Mouse (Mus musculus) CD4-positive, CD25-positive, alpha-beta regulatory T cell, adult 2 months (primary cell): ENCODE results near the gene Olfr429.
"Not testable (repeated sequence)": the region's sequence is repeated elsewhere in the genome, so short reads cannot be mapped to it uniquely, and the experiment has no call there.

Source experiments
- DNase-seq: peaks from one replicate; pipeline ENCODE4 v3.0.0-alpha.2; 2012; ENCODE audit warnings: low read depth, low spot score

Olfr429 gene

GRCm38 (mm10) chr1:174084031-174084430 lies at the start of gene Olfr429:
Olfr429 (plus strand) TSS chr1:174084331.
- DNase-seq = no peak

- DNase-seq = no peak
Observed at GRCm38 (mm10) chr1:174035841-174036240, 48.3 kb upstream of the Olfr429 start.

- no peak for DNase-seq
Observed at GRCm38 (mm10) chr1:174038480-174038879, 45.7 kb upstream of the Olfr429 start.

GRCm38 (mm10) chr1:174040523-174041177 lies 43.5 kb upstream of the Olfr429 start, which contains the start of gene Olfr433:
Olfr433 (plus strand) TSS chr1:174040705.
- peak; percentile 76 for DNase-seq

- not testable (repeated sequence) for DNase-seq
Observed at GRCm38 (mm10) chr1:174042091-174042884, 41.8 kb upstream of the Olfr429 start.

GRCm38 (mm10) chr1:174044431-174044830 lies 39.7 kb upstream of the Olfr429 start:
- DNase-seq = no peak

- DNase-seq = not testable (repeated sequence)
Observed at GRCm38 (mm10) chr1:174048227-174048626, 35.9 kb upstream of the Olfr429 start.

GRCm38 (mm10) chr1:174048893-174049292 lies 35.2 kb upstream of the Olfr429 start, which contains the start of gene Olfr432:
Olfr432 (plus strand) TSS chr1:174049205.
- DNase-seq = no peak

- DNase-seq = not testable (repeated sequence)
Observed at GRCm38 (mm10) chr1:174049357-174049756, 34.8 kb upstream of the Olfr429 start.

- DNase-seq = no peak
Observed at GRCm38 (mm10) chr1:174050532-174050931, 33.6 kb upstream of the Olfr429 start.

GRCm38 (mm10) chr1:174051515-174051914 lies 32.6 kb upstream of the Olfr429 start:
- DNase-seq = no peak

GRCm38 (mm10) chr1:174051931-174052536 lies 32.1 kb upstream of the Olfr429 start:
- DNase-seq = no peak

GRCm38 (mm10) chr1:174052981-174053380 lies 31.1 kb upstream of the Olfr429 start:
- DNase-seq = no peak

- no peak for DNase-seq
Observed at GRCm38 (mm10) chr1:174055248-174055647, 28.9 kb upstream of the Olfr429 start.

- DNase-seq = no peak
Observed at GRCm38 (mm10) chr1:174066305-174066704, 17.8 kb upstream of the Olfr429 start, which contains the start of gene Olfr430. Olfr430 (plus strand) TSS chr1:174066605.

- DNase-seq = no peak
Observed at GRCm38 (mm10) chr1:174096591-174096990, 12.5 kb downstream of the Olfr429 start, which contains the start of gene Olfr427. Olfr427 (plus strand) TSS chr1:174096891.

- DNase-seq = peak; percentile 24
Observed at GRCm38 (mm10) chr1:174103735-174104134, 19.6 kb downstream of the Olfr429 start.

- no peak for DNase-seq
Observed at GRCm38 (mm10) chr1:174121062-174121461, 36.9 kb downstream of the Olfr429 start, which contains the start of gene Olfr231. Olfr231 (minus strand) TSS chr1:174121162.

- DNase-seq = no peak
Observed at GRCm38 (mm10) chr1:174131217-174131616, 47.1 kb downstream of the Olfr429 start, which contains the start of gene Olfr424. Olfr424 (plus strand) TSS chr1:174131517.

GRCm38 (mm10) chr1:174131999-174132398 lies 47.9 kb downstream of the Olfr429 start:
- no peak for DNase-seq
